Mouse (Mus musculus) heart, postnatal 0 days (tissue): Measurements from ENCODE around the gene Supt20. TPM values are rescaled to one million over a fixed set of nuclear protein-coding genes. Genes with fewer than 3 reads are reported as not detected.

Experiments
- ATAC-seq: fragments of 200-750 bp; cut with Nextera tagmentation; 2 replicates; pipeline ENCODE4 v1.8.0; 2017; ENCODE audit warnings: low read depth, moderate number of reproducible peaks, moderate library complexity; ENCODE audit not compliant: insufficient read depth
- DNase-seq: peaks from one replicate; pipeline ENCODE4 v3.0.0-alpha.2; 2016; ENCODE audit warnings: low spot score
- H3K27ac ChIP-seq: fragments of 300-500 bp; sonication (generic); 2 replicates; pipeline ENCODE4 v1.5.1; 2014; ENCODE audit warnings: low read depth, mild to moderate bottlenecking
- H3K27me3 ChIP-seq: fragments of 300-500 bp; sonication (generic); 2 replicates; pipeline ENCODE4 v1.6.1; 2014; ENCODE audit warnings: low read length, mixed read lengths; ENCODE audit not compliant: control insufficient read depth, insufficient read depth
- H3K36me3 ChIP-seq: fragments of 300-500 bp; sonication (generic); replicated peaks from 2 replicates; pipeline ENCODE4 v1.6.1; 2014; ENCODE audit warnings: low read length, mixed read lengths; ENCODE audit not compliant: control insufficient read depth, insufficient read depth
- H3K4me1 ChIP-seq: fragments of 300-500 bp; sonication (generic); 2 replicates; pipeline ENCODE4 v1.6.1; 2014; ENCODE audit warnings: antibody characterized with exemption; ENCODE audit not compliant: control insufficient read depth, insufficient read depth
- H3K4me2 ChIP-seq: fragments of 300-500 bp; sonication (generic); 2 replicates; pipeline ENCODE4 v1.6.1; 2014; ENCODE audit warnings: low read depth, mild to moderate bottlenecking, low read length, moderate library complexity
- H3K4me3 ChIP-seq: fragments of 300-500 bp; sonication (generic); 2 replicates; pipeline ENCODE4 v1.5.1; 2014; ENCODE audit warnings: low read depth, low read length
- H3K9ac ChIP-seq: fragments of 300-500 bp; sonication (generic); replicated peaks from 2 replicates; pipeline ENCODE4 v1.6.1; 2014; ENCODE audit warnings: low read depth, low read length, mixed read lengths
- H3K9me3 ChIP-seq: fragments of 300-500 bp; sonication (generic); replicated peaks from 2 replicates; pipeline ENCODE4 v1.6.1; 2016; ENCODE audit warnings: low read length; ENCODE audit not compliant: control insufficient read depth
- CTCF ChIP-seq: IDR thresholded peaks from 2 replicates; pipeline ENCODE4 v1.5.1; 2016; ENCODE audit warnings: antibody characterized with exemption, control low read depth, low read depth
- EP300 ChIP-seq: IDR thresholded peaks from 2 replicates; pipeline ENCODE4 v1.6.1; 2016; ENCODE audit warnings: antibody characterized with exemption, low read depth
- WGBS: fragments of 180-500 bp; shearing (Covaris S2); extraction: QIAGEN DNeasy Blood & Tissue Kit; methylation state at CpG from one replicate; pipeline ENCODE4 v1.1.7; 2014; 5-methylcytosine and 5-hydroxymethylcytosine counted together
- polyA plus RNA-seq: library from polyadenylated mRNA; unstranded; fragments of >200 nt; fragmentation: Nextera tagmentation; extraction: Ambion mirVana; gene quantifications from 2 replicates; pipeline ENCODE4 v1.2.1, GENCODE M21; 2015
- total RNA-seq: library from RNA; depleted of rRNA; stranded (reverse); fragments of >200 nt; gene quantifications from 2 replicates; pipeline ENCODE4 v1.2.3, GENCODE M21; 2014; ENCODE audit warnings: low replicate concordance; rRNA removed

Gene Supt20
- total and polyA plus RNA-seq, 2 experiments from 2014 or later, result 30.5 to 31.4 TPM

GRCm38 (mm10) chr3:54766811-54767210, 74.2 kb downstream of the Supt20 start:
- H3K4me3 ChIP-seq, result no peak overlapping the region
- no peak for DNase-seq
- no peak overlapping the region for H3K4me2 ChIP-seq
- ATAC-seq, result no peak
- no peaks in the 10 kb centered on the region for H3K27me3 ChIP-seq
- H3K4me1 ChIP-seq, result no peaks in the 10 kb centered on the region
- H3K9me3 ChIP-seq, result no peaks in the 10 kb centered on the region
- no peaks in the 10 kb centered on the region for H3K36me3 ChIP-seq
- TF ChIP-seq CTCF (no peak), EP300 (no peak)
- H3K9ac ChIP-seq, result no peak overlapping the region
- H3K27ac ChIP-seq, result no peak overlapping the region
- 75% methylated on average over 5 of the region's 5 CpGs for WGBS

- no peak overlapping the region for H3K9ac ChIP-seq
- WGBS, result 80% methylated on average over 8 of the region's 8 CpGs
- H3K4me2 ChIP-seq, result no peak overlapping the region
These were observed 76.0 kb downstream of the Supt20 start for GRCm38 (mm10) chr3:54768592-54768991.

GRCm38 (mm10) chr3:54769349-54770275, 77.0 kb downstream of the Supt20 start:
- Histone ChIP-seq H3K4me2 (no peak overlapping the region), H3K36me3 (no peaks in the 10 kb centered on the region), H3K27ac (no peak overlapping the region), H3K27me3 (no peaks in the 10 kb centered on the region), H3K9me3 (no peaks in the 10 kb centered on the region), H3K4me1 (no peaks in the 10 kb centered on the region), H3K4me3 (no peak overlapping the region), H3K9ac (no peak overlapping the region)
- no peak for ATAC-seq
- no peak for DNase-seq
- TF ChIP-seq EP300 (no peak), CTCF (no peak)
- 74% methylated on average over 17 of the region's 17 CpGs for WGBS

More at GRCm38 (mm10) chr3:54768592-54768991, 76.0 kb downstream of the Supt20 start:
- Histone ChIP-seq H3K27ac (no peak overlapping the region), H3K36me3 (no peaks in the 10 kb centered on the region), H3K27me3 (no peaks in the 10 kb centered on the region), H3K9me3 (no peaks in the 10 kb centered on the region), H3K4me3 (no peak overlapping the region), H3K4me1 (no peaks in the 10 kb centered on the region)
- no peak for ATAC-seq
- DNase-seq, result no peak
- TF ChIP-seq EP300 (no peak), CTCF (no peak)

DNA sequence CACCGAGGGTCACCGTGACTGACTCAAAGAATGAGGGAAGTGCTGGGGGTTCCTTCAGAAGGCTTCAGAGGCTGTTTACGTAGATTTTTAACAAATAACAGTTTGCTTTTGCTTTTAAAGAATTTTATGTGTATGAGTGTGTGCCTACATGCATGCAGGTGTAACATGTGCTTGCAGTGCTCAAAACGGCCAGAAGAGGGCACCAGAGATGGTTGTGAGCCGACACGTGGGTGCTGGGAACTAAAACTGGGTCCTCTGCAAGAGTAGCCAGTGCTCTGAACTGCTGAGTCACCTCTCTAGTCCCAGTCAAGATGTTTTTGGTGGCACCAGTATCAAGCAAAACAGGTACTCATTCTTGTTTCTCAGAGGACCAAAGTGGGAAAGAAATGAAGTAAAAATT, 81.0 kb downstream of the Supt20 start:
- H3K4me1 ChIP-seq, result no peaks in the 10 kb centered on the region
- no peak overlapping the region for H3K9ac ChIP-seq
- no peak overlapping the region for H3K27ac ChIP-seq
- H3K4me2 ChIP-seq, result no peak overlapping the region
- WGBS, result 82% methylated on average over 6 of the region's 6 CpGs
- H3K9me3 ChIP-seq, result no peaks in the 10 kb centered on the region
- no peak for TF ChIP-seq CTCF
- H3K36me3 ChIP-seq, result no peaks in the 10 kb centered on the region
- no peak for DNase-seq
- no peak overlapping the region for H3K4me3 ChIP-seq
- no peak for ATAC-seq
- H3K27me3 ChIP-seq, result no peaks in the 10 kb centered on the region

- Histone ChIP-seq H3K9me3 (no peaks in the 10 kb centered on the region), H3K27me3 (no peaks in the 10 kb centered on the region), H3K4me2 (no peak overlapping the region), H3K36me3 (no peaks in the 10 kb centered on the region), H3K27ac (no peak overlapping the region), H3K4me3 (no peak overlapping the region), H3K4me1 (no peaks in the 10 kb centered on the region), H3K9ac (no peak overlapping the region)
- ATAC-seq (no peak), DNase-seq (no peak)
- TF ChIP-seq EP300 (no peak), CTCF (no peak)
- 59% methylated on average over 7 of the region's 7 CpGs for WGBS
These were observed 83.5 kb downstream of the Supt20 start for GRCm38 (mm10) chr3:54775989-54776631.

Other genes with a start within 250 kb of the Supt20 start
- not detected in 2 replicates for gene Gm21958, start 21.5 kb downstream of the Supt20 start, total RNA-seq
- not detected in 2 replicates for gene Gm21958, start 21.5 kb downstream of the Supt20 start, polyA plus RNA-seq
- gene Exosc8, start 42.6 kb downstream of the Supt20 start, total RNA-seq, result 18.8 and 44.5 TPM in 2 replicates
- gene Exosc8, start 42.6 kb downstream of the Supt20 start, polyA plus RNA-seq, result 33.9 and 36.5 TPM in 2 replicates
- gene Alg5, start 42.7 kb downstream of the Supt20 start, total RNA-seq, result 10.4 and 26.9 TPM in 2 replicates
- gene Alg5, start 42.7 kb downstream of the Supt20 start, polyA plus RNA-seq, result 37.3 and 41.3 TPM in 2 replicates
- gene Smad9, start 62.8 kb downstream of the Supt20 start, total RNA-seq, result 0.69 and 1.0 TPM in 2 replicates
- gene Smad9, start 62.8 kb downstream of the Supt20 start, polyA plus RNA-seq, result 0.27 and 0.30 TPM in 2 replicates
- 10.4 and 14.5 TPM in 2 replicates for gene Rfxap, start 115.0 kb downstream of the Supt20 start, total RNA-seq
- 21.2 and 22.1 TPM in 2 replicates for gene Rfxap, start 115.0 kb downstream of the Supt20 start, polyA plus RNA-seq
- gene Sertm1, start 223.1 kb downstream of the Supt20 start, total RNA-seq, result 0.38 and 1.7 TPM in 2 replicates
- gene Sertm1, start 223.1 kb downstream of the Supt20 start, polyA plus RNA-seq, result 0.04 and 0.11 TPM in 2 replicates